Mouse (Mus musculus) E14TG2a.4 (cell line): ENCODE data around the gene Gm10260.

Source experiments
- H3K27me3 ChIP-seq: 2 replicates; pipeline ENCODE4 v1.6.1; 2014; ENCODE audit warnings: low read length, control low read depth; ENCODE audit not compliant: insufficient read depth
- H3K36me3 ChIP-seq: 2 replicates; pipeline ENCODE4 v1.6.1; 2014; ENCODE audit warnings: low read length, control low read depth; ENCODE audit not compliant: insufficient read depth
- H3K4me1 ChIP-seq: replicated peaks from 2 replicates; pipeline ENCODE4 v1.6.1; 2014; ENCODE audit warnings: low read depth, low read length, control low read depth
- H3K4me3 ChIP-seq: replicated peaks from 2 replicates; pipeline ENCODE4 v1.5.1; 2014; ENCODE audit warnings: mild to moderate bottlenecking, low read length
- H3K9me3 ChIP-seq: 2 replicates; pipeline ENCODE4 v1.6.1; 2014; ENCODE audit warnings: low read length, control low read depth
- CTCF ChIP-seq: conservative IDR thresholded peaks from 2 replicates; pipeline ENCODE4 v1.5.1; 2014; ENCODE audit warnings: low read length
- NANOG ChIP-seq: IDR thresholded peaks from 2 replicates; pipeline ENCODE4 v1.6.1; 2014; ENCODE audit warnings: borderline replicate concordance, low read length, mixed read lengths
- POU5F1 ChIP-seq: IDR thresholded peaks from 2 replicates; pipeline ENCODE4 v1.6.1; 2014; ENCODE audit warnings: low read length, borderline replicate concordance

Gene Gm10260

DNA sequence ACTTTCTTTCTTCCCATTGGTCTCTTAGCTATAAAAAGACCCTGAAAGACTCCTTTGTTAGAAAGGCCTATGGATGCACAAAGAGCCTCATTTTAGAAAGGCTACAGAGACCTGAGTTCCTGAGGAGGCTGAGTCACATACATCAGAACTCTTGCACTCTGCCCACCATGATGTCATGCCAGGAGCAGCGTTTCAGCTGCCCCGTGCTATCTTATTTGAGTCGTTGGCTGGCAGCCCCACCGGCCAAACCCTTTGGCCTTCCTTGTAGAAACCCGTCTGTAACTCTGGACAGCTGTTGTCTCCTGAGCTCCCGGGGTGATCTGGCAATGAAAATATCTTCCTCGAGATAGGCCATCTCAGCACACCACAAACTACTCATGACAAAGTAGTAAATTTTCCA, 3.6 kb upstream of the Gm10260 start:
- Histone ChIP-seq H3K36me3 (no peaks in the 10 kb centered on the region), H3K4me3 (no peak overlapping the region), H3K27me3 (no peaks in the 10 kb centered on the region), H3K9me3 (no peaks in the 10 kb centered on the region), H3K4me1 (peaks cover 20% of the 10 kb centered on the region)
- TF ChIP-seq CTCF, result no peak
- TF ChIP-seq POU5F1, result no peak
- TF ChIP-seq NANOG, result no peak

DNA sequence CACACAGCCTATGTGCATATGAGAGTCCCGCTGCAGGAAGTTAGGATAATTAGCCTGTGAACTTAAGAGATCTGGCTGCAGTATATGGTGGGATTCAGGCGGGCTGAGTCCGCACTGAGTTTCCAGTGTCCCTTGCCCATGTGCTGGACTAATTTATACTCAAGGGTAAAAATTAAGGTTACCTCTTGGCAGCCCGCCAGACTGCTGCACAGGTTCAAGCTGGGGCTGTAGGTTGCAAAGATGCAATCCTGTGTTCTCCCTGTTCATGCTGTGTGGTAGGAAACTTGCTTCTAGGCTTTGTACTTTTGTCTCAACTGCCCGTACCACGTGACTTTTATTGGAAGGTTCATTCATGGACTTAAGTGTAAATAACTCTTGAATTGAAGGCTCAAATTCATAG, 3.0 kb upstream of the Gm10260 start:
- H3K4me1 ChIP-seq, result peaks cover 20% of the 10 kb centered on the region
- peak overlapping the region; percentile 49; the same call in 1 of the 2 replicates for H3K4me3 ChIP-seq
- TF ChIP-seq POU5F1, result no peak
- TF ChIP-seq CTCF, result no peak
- H3K27me3 ChIP-seq, result no peaks in the 10 kb centered on the region
- H3K36me3 ChIP-seq, result no peaks in the 10 kb centered on the region
- no peaks in the 10 kb centered on the region for H3K9me3 ChIP-seq

DNA sequence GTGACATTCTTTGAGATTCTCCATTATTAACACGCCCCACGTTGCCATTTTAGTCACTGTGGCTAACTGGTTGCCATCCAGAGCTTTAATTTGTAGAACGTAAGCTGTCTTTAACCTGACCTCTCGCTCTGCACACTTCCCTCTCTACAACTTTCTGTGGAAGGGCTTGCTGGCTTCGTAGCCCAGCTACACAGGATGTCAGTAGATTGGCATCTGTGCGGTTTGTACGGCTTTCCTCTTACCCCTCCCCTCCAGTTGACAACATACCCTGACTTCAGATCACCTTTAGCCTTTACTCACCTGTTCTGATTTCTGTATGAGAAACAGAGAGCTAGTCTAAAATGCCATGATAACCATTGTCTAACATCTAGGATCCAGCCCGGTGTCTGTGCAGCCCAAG, 1.7 kb upstream of the Gm10260 start:
- peaks cover 20% of the 10 kb centered on the region for H3K4me1 ChIP-seq
- H3K36me3 ChIP-seq, result no peaks in the 10 kb centered on the region
- TF ChIP-seq CTCF (no peak), NANOG (no peak), POU5F1 (no peak)
- no peaks in the 10 kb centered on the region for H3K9me3 ChIP-seq
- no peaks in the 10 kb centered on the region for H3K27me3 ChIP-seq
- no peak overlapping the region for H3K4me3 ChIP-seq

DNA sequence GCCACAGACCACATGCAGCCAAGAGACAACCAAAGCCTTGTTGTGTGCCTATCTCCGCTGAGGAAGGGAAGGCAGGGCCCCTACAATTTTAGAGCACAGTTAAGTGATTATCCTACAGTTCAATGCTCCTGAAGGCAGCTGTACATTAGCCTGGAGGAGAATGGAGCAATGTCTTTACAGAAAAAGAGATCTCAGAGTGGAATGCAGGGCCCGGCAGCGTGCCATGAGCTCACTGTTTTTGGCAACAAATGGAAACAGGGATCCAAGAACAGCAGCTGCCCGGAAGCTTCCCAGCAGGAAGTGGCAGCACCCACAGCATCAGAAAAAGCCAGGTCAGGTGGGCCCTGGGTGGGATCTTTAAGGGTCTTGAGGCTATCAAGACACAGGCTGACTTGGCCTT, 3.4 kb downstream of the Gm10260 start:
- Histone ChIP-seq H3K27me3 (no peaks in the 10 kb centered on the region), H3K36me3 (no peaks in the 10 kb centered on the region), H3K4me3 (no peak overlapping the region), H3K4me1 (peaks cover 24% of the 10 kb centered on the region), H3K9me3 (no peaks in the 10 kb centered on the region)
- TF ChIP-seq NANOG (no peak), CTCF (no peak), POU5F1 (no peak)

DNA sequence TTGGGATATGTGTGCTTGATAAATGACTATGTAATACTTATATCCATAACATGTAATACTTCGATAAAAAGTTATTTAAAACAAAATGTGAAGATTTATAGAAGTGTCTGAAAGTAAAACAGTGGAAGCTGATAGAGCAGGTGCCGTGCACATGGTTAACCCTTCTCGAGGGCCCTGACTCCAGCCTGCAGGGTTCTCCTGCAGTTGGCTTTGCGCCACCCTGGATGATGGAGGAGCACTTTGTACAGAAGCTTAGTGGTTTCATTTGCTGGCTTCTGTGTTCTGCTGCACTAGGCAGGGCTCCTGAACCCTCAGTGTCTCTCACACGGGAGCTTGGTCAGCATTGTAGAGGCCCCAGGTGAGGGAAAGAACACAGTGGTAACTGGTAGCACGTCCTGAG, 4.3 kb downstream of the Gm10260 start:
- no peak for TF ChIP-seq CTCF
- TF ChIP-seq POU5F1, result no peak
- no peak for TF ChIP-seq NANOG
- no peaks in the 10 kb centered on the region for H3K9me3 ChIP-seq
- no peak overlapping the region for H3K4me3 ChIP-seq
- H3K36me3 ChIP-seq, result no peaks in the 10 kb centered on the region
- H3K4me1 ChIP-seq, result peaks cover 14% of the 10 kb centered on the region
- H3K27me3 ChIP-seq, result no peaks in the 10 kb centered on the region

DNA sequence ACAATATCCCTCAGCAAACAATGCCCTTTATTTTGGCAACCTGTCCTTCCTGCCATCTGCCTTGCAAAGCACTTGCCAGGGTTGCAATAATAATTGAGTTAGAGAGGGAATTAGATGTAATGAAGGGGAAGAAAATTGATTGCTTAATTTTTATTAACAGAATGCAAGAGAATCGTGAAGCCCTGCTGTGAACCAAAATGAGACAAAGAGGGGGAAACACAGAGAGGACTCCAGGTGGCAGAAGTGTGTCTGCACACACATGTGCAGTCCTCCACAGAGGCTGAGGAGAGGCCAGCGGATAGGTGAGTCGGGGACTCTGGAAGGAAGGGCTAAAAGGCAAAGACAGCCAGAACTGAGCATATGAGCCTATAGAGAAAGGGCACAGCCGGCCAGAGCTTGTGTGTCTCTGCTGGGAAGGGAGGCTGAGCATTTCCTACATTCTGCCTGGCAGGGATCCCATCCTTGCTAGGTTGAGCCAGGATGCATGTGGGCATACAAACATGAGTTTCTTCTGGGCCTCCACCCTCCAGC, 9.5 kb downstream of the Gm10260 start:
- TF ChIP-seq CTCF (no peak), POU5F1 (no peak), NANOG (no peak)
- H3K4me1 ChIP-seq, result peaks cover 17% of the 10 kb centered on the region
- no peak overlapping the region for H3K4me3 ChIP-seq
- H3K36me3 ChIP-seq, result no peaks in the 10 kb centered on the region
- H3K9me3 ChIP-seq, result no peaks in the 10 kb centered on the region
- H3K27me3 ChIP-seq, result no peaks in the 10 kb centered on the region

DNA sequence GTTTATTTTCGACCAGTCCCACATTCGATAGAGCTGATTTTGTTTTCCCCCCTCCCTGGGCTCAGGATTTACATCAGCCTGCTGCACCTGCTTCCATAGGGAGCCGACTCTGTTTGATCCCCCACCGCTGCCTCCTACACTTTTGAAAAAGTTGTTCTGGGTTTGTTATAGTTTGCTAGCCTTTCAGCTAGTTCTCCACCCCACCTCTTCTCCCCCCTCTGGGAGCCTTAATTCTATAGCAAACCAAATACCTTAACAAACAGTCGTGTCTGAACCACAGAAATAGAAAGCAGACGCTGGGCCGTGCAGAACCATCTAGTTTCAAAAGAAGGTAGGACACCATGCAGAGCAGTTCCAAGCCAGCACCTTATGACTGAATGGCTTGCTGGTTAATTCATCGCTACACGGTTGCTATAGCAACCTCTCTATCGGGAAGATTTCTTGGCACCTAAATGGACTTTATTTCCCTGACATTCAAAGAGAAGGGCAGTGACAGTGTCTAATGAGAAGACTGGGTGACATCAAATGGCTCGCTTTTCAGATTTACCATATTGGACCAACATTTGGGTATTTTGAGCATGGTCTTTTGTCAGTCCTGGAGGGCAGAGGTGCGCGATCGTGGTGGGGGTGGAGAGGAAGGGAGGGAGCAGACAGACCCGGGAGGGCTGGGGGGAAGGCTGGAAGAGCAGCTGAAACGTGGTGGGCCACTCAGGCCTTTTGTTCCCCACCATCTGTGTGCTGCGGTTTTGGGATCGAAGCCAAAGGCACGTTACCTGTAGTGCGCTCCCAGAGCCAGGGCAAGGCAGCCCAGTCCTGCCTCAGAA, 13.2 kb downstream of the Gm10260 start:
- Histone ChIP-seq H3K4me3 (no peak overlapping the region), H3K27me3 (peaks cover 15% of the 10 kb centered on the region; the same call in 1 of the 2 replicates), H3K4me1 (peaks cover 7% of the 10 kb centered on the region), H3K9me3 (no peaks in the 10 kb centered on the region), H3K36me3 (no peaks in the 10 kb centered on the region)
- TF ChIP-seq POU5F1, result no peak; the same call in 1 of the 2 replicates
- no peak for TF ChIP-seq CTCF
- no peak for TF ChIP-seq NANOG

DNA sequence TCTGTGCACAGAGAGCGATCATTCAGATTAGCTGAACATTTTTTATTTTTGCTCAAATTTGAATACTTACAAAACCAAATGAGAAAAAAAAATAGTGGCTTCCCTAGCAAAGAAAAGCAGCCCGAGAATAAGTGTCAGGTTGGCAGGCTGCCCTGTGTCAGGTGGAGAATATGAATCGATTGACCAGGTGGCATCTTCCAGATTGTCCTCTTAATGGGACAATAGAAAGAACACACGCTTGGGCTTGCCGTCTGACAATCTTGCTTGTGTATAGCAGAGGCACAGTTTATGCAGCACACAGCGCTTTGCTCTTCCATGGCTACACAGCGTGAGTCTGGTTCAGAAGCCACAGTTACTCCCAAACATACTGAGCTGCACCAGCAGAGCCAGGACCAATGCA, 15.8 kb downstream of the Gm10260 start:
- H3K9me3 ChIP-seq, result no peaks in the 10 kb centered on the region
- H3K4me3 ChIP-seq, result no peak overlapping the region
- H3K4me1 ChIP-seq, result peaks cover 5% of the 10 kb centered on the region; the same call in 1 of the 2 replicates
- no peak for TF ChIP-seq NANOG
- TF ChIP-seq POU5F1, result no peak
- no peak for TF ChIP-seq CTCF
- no peaks in the 10 kb centered on the region for H3K36me3 ChIP-seq
- H3K27me3 ChIP-seq, result peaks cover 15% of the 10 kb centered on the region; the same call in 1 of the 2 replicates
